Mouse (Mus musculus): ENCODE results near the gene Gm17482. TPM values are rescaled to one million over a fixed set of nuclear protein-coding genes. Genes with fewer than 3 reads are reported as not detected.

The Gm17482 gene
- polyA plus RNA-seq, 1 experiment from 2014 or later, result not detected

- Histone ChIP-seq H3K27me3 (replicated peaks) (peaks cover 86% of the 10 kb centered on the region), H3K9ac (no peak overlapping the region), H3K4me1 (peaks cover 34% of the 10 kb centered on the region), H3K9me3 (no peaks in the 10 kb centered on the region), H3K36me3 (no peaks in the 10 kb centered on the region), H3K4me3 (no peak overlapping the region), H3K27ac (replicated peaks) (no peak overlapping the region), H3K4me2 (no peak overlapping the region)
- no peak for ATAC-seq (ENCODE audit: extremely low read depth, insufficient number of reproducible peaks, low FRiP score, low TSS enrichment)
- 82% methylated on average over 10 of the region's 10 CpGs for WGBS
Observed at GRCm38 (mm10) chr6:115273346-115273745, 46.2 kb downstream of the Gm17482 start.

DNA sequence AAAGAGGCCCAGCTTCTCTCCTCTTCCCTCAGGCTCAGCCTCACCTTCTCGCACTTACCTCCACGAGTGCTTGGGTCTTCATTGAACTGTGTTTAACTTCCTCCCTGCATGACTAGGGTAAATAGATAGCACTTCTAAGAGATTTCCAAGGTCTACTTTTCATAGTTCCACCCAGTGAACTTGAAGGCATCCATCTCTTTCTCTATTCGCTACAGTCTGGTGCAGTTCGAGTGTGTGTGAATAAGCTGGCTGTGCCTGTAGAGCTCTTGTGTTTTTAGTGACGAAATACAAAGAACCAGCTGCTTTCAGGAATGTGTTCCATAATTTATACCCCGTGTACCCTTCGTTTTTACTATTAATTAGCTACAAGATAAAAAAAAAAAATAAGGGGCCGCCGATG, 47.6 kb downstream of the Gm17482 start:
- 73% methylated on average over 9 of the region's 9 CpGs for WGBS
- H3K4me1 ChIP-seq, result peaks cover 32% of the 10 kb centered on the region
- H3K9ac ChIP-seq, result no peak overlapping the region
- no peaks in the 10 kb centered on the region for H3K36me3 ChIP-seq
- no peak for ATAC-seq (ENCODE audit: extremely low read depth, insufficient number of reproducible peaks, low FRiP score, low TSS enrichment)
- no peak overlapping the region for H3K4me2 ChIP-seq
- H3K27ac ChIP-seq (replicated peaks), result no peak overlapping the region
- H3K27me3 ChIP-seq (replicated peaks), result peaks cover 86% of the 10 kb centered on the region
- H3K4me3 ChIP-seq, result no peak overlapping the region
- H3K9me3 ChIP-seq, result no peaks in the 10 kb centered on the region

DNA sequence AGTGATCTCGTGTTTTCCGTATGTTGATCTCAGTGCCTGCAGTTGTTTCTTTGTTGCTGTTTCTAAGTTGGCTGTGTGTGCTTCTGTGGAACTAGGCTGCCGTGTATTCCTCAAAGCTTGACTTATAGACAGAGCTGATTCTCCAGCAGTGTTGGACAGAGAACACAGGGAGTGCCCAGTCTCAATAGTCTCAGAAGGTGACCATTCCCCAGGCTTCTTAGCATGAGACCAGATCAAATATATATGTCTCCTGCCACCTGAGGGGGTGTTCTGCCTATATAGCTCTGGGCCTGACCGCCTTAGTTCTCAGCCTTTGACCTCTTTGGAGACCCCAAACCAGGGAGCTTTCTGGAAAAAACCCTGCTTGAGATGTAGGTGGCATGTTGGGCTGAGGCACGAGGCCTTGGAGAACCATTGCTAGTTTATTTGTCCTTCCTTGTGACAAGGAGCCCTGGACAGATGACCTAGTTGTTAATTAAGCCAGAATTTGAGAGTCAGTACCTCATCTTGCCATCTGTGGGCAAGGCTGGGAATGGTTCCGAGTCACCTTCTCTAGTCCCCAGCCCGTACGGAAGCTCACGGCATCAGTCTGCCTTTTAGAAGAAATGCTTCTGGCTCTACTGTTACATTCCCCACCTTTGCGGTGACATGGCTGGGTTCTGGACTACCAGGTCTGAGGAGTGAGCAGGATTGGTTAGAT, 48.1 kb downstream of the Gm17482 start:
- H3K27ac ChIP-seq (replicated peaks), result no peak overlapping the region
- ATAC-seq (ENCODE audit: extremely low read depth, insufficient number of reproducible peaks, low FRiP score, low TSS enrichment), result no peak
- 83% methylated on average over 10 of the region's 10 CpGs for WGBS
- peaks cover 84% of the 10 kb centered on the region for H3K27me3 ChIP-seq (replicated peaks)
- H3K4me2 ChIP-seq, result no peak overlapping the region
- H3K9ac ChIP-seq, result no peak overlapping the region
- H3K36me3 ChIP-seq, result no peaks in the 10 kb centered on the region
- no peaks in the 10 kb centered on the region for H3K9me3 ChIP-seq
- H3K4me3 ChIP-seq, result no peak overlapping the region
- H3K4me1 ChIP-seq, result peaks cover 26% of the 10 kb centered on the region

GRCm38 (mm10) chr6:115278086-115278485, 50.9 kb downstream of the Gm17482 start:
- ATAC-seq (ENCODE audit: extremely low read depth, insufficient number of reproducible peaks, low FRiP score, low TSS enrichment), result no peak
- Histone ChIP-seq H3K27me3 (replicated peaks) (peaks cover 95% of the 10 kb centered on the region), H3K36me3 (no peaks in the 10 kb centered on the region), H3K4me2 (no peak overlapping the region), H3K9ac (no peak overlapping the region), H3K9me3 (no peaks in the 10 kb centered on the region), H3K4me1 (0 out of 2 replicates have a peak, but pooled peaks cover 6% of the 10 kb centered on the region), H3K27ac (replicated peaks) (no peak overlapping the region), H3K4me3 (no peak overlapping the region)
- 67% methylated on average over 8 of the region's 8 CpGs for WGBS

DNA sequence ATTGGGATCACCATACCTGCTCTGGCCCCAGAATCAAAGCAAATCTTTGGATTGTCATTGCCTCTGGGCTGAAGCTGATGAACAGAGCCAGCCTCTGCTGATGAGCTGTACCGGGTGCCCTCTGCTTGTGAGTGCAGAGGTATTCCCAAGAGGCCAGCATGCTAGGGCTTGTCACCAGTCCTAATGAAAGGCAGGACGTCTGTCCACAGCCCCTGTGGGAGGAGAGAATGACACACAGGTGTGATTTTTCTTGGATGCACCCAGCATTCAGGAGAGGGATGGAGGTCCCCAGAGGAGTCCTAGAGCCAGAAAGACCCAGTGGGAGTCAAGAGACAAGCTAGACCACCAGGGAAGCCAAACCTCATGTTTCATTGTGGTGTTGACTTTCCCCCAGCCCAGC, 52.5 kb downstream of the Gm17482 start:
- H3K4me1 ChIP-seq, result 0 out of 2 replicates have a peak, but pooled peaks cover 6% of the 10 kb centered on the region
- H3K4me2 ChIP-seq, result no peak overlapping the region
- no peak for ATAC-seq (ENCODE audit: extremely low read depth, insufficient number of reproducible peaks, low FRiP score, low TSS enrichment)
- no peaks in the 10 kb centered on the region for H3K36me3 ChIP-seq
- no peak overlapping the region for H3K9ac ChIP-seq
- 45% methylated on average over 2 of the region's 2 CpGs for WGBS
- peaks cover 97% of the 10 kb centered on the region for H3K27me3 ChIP-seq (replicated peaks)
- no peaks in the 10 kb centered on the region for H3K9me3 ChIP-seq
- no peak overlapping the region for H3K4me3 ChIP-seq
- no peak overlapping the region for H3K27ac ChIP-seq (replicated peaks)

GRCm38 (mm10) chr6:115284153-115284552, 57.0 kb downstream of the Gm17482 start:
- ATAC-seq (ENCODE audit: extremely low read depth, insufficient number of reproducible peaks, low FRiP score, low TSS enrichment), result no peak
- Histone ChIP-seq H3K27me3 (replicated peaks) (peaks cover 86% of the 10 kb centered on the region), H3K4me3 (no peak overlapping the region), H3K27ac (replicated peaks) (no peak overlapping the region), H3K4me2 (no peak overlapping the region), H3K9me3 (no peaks in the 10 kb centered on the region), H3K36me3 (no peaks in the 10 kb centered on the region), H3K4me1 (peaks cover 9% of the 10 kb centered on the region), H3K9ac (no peak overlapping the region)
- WGBS, result 75% methylated on average over 2 of the region's 2 CpGs

- WGBS, result 62% methylated on average over 6 of the region's 6 CpGs
- H3K27me3 ChIP-seq (replicated peaks), result peaks cover 79% of the 10 kb centered on the region
- no peaks in the 10 kb centered on the region for H3K36me3 ChIP-seq
- H3K4me2 ChIP-seq, result no peak overlapping the region
- H3K9ac ChIP-seq, result no peak overlapping the region
- ATAC-seq (ENCODE audit: extremely low read depth, insufficient number of reproducible peaks, low FRiP score, low TSS enrichment), result no peak
- H3K27ac ChIP-seq (replicated peaks), result no peak overlapping the region
- no peak overlapping the region for H3K4me3 ChIP-seq
- no peaks in the 10 kb centered on the region for H3K9me3 ChIP-seq
- peaks cover 16% of the 10 kb centered on the region for H3K4me1 ChIP-seq
Observed at GRCm38 (mm10) chr6:115286441-115286840, 59.3 kb downstream of the Gm17482 start.

- Histone ChIP-seq H3K36me3 (no peaks in the 10 kb centered on the region), H3K4me1 (peaks cover 26% of the 10 kb centered on the region), H3K27ac (replicated peaks) (no peak overlapping the region), H3K9me3 (no peaks in the 10 kb centered on the region), H3K27me3 (replicated peaks) (peaks cover 71% of the 10 kb centered on the region), H3K9ac (no peak overlapping the region), H3K4me3 (no peak overlapping the region), H3K4me2 (no peak overlapping the region)
- no peak for ATAC-seq (ENCODE audit: extremely low read depth, insufficient number of reproducible peaks, low FRiP score, low TSS enrichment)
- 83% methylated on average over 3 of the region's 3 CpGs for WGBS
Observed at GRCm38 (mm10) chr6:115288223-115288622, 61.1 kb downstream of the Gm17482 start.

- 26% methylated on average over 5 of the region's 5 CpGs for WGBS
- H3K9ac ChIP-seq, result no peak overlapping the region
- no peaks in the 10 kb centered on the region for H3K36me3 ChIP-seq
- peaks cover 26% of the 10 kb centered on the region for H3K4me1 ChIP-seq
- no peaks in the 10 kb centered on the region for H3K9me3 ChIP-seq
- no peak overlapping the region for H3K4me3 ChIP-seq
- no peak overlapping the region for H3K4me2 ChIP-seq
- no peak overlapping the region for H3K27ac ChIP-seq (replicated peaks)
- ATAC-seq (ENCODE audit: extremely low read depth, insufficient number of reproducible peaks, low FRiP score, low TSS enrichment), result no peak
- peaks cover 66% of the 10 kb centered on the region for H3K27me3 ChIP-seq (replicated peaks)
Observed at GRCm38 (mm10) chr6:115290561-115290960, 63.4 kb downstream of the Gm17482 start.

GRCm38 (mm10) chr6:115291068-115291467, 63.9 kb downstream of the Gm17482 start:
- H3K4me2 ChIP-seq, result no peak overlapping the region
- peaks cover 66% of the 10 kb centered on the region for H3K27me3 ChIP-seq (replicated peaks)
- H3K9ac ChIP-seq, result no peak overlapping the region
- peaks cover 26% of the 10 kb centered on the region for H3K4me1 ChIP-seq
- H3K36me3 ChIP-seq, result no peaks in the 10 kb centered on the region
- H3K27ac ChIP-seq (replicated peaks), result no peak overlapping the region
- no peaks in the 10 kb centered on the region for H3K9me3 ChIP-seq
- no peak overlapping the region for H3K4me3 ChIP-seq
- no peak for ATAC-seq (ENCODE audit: extremely low read depth, insufficient number of reproducible peaks, low FRiP score, low TSS enrichment)
- WGBS, result 81% methylated on average over 2 of the region's 2 CpGs

GRCm38 (mm10) chr6:115291823-115292222, 64.7 kb downstream of the Gm17482 start:
- Histone ChIP-seq H3K4me3 (no peak overlapping the region), H3K27ac (replicated peaks) (no peak overlapping the region), H3K9me3 (no peaks in the 10 kb centered on the region), H3K4me2 (no peak overlapping the region), H3K9ac (no peak overlapping the region), H3K36me3 (no peaks in the 10 kb centered on the region), H3K27me3 (replicated peaks) (peaks cover 63% of the 10 kb centered on the region), H3K4me1 (peaks cover 26% of the 10 kb centered on the region)
- WGBS, result 89% methylated on average over 6 of the region's 6 CpGs
- no peak for ATAC-seq (ENCODE audit: extremely low read depth, insufficient number of reproducible peaks, low FRiP score, low TSS enrichment)

GRCm38 (mm10) chr6:115292621-115293020, 65.5 kb downstream of the Gm17482 start:
- H3K4me1 ChIP-seq, result peaks cover 18% of the 10 kb centered on the region
- no peak overlapping the region for H3K4me3 ChIP-seq
- peaks cover 66% of the 10 kb centered on the region for H3K27me3 ChIP-seq (replicated peaks)
- H3K9me3 ChIP-seq, result no peaks in the 10 kb centered on the region
- H3K36me3 ChIP-seq, result no peaks in the 10 kb centered on the region
- H3K9ac ChIP-seq, result no peak overlapping the region
- no peak for ATAC-seq (ENCODE audit: extremely low read depth, insufficient number of reproducible peaks, low FRiP score, low TSS enrichment)
- no peak overlapping the region for H3K27ac ChIP-seq (replicated peaks)
- 29% methylated on average over 6 of the region's 6 CpGs for WGBS
- no peak overlapping the region for H3K4me2 ChIP-seq

All from heart, embryonic 13.5 days (tissue).